Mouse (Mus musculus): Measurements from ENCODE around the gene Zfp36l2. TPM values are rescaled to one million over a fixed set of nuclear protein-coding genes. Genes with fewer than 3 reads are reported as not detected.

Zfp36l2 gene
- polyA plus RNA-seq, 1 experiment from 2014 or later: 29.6 TPM

GRCm38 (mm10) chr17:84215264-84215960 lies 27.7 kb upstream of the Zfp36l2 start:
- no peak for TF ChIP-seq CTCF (IDR thresholded peaks at IDR 0.05; ENCODE audit: low read depth)
- WGBS: 78% methylated on average over 6 of the region's 6 CpGs

GRCm38 (mm10) chr17:84213464-84213863 lies 25.7 kb upstream of the Zfp36l2 start:
- H3K9ac ChIP-seq (ENCODE audit: low read depth, low read length): no peak overlapping the region
- H3K4me1 ChIP-seq (replicated peaks; ENCODE audit: control insufficient read depth, insufficient read depth, low read length): no peaks in the 10 kb centered on the region
- H3K4me3 ChIP-seq (ENCODE audit: low read depth, low read length): no peak overlapping the region
- H3K4me2 ChIP-seq (replicated peaks; ENCODE audit: low read depth): no peak overlapping the region
- no peak for ATAC-seq
- H3K9me3 ChIP-seq (ENCODE audit: control insufficient read depth): no peaks in the 10 kb centered on the region
- H3K27ac ChIP-seq (ENCODE audit: low read depth, low read length): no peak overlapping the region
- H3K27me3 ChIP-seq (replicated peaks; ENCODE audit: control insufficient read depth, insufficient read depth, low read length): no peaks in the 10 kb centered on the region
- TF ChIP-seq CTCF (IDR thresholded peaks at IDR 0.05; ENCODE audit: low read depth): no peak
- 56% methylated on average over 3 of the region's 3 CpGs for WGBS
- peaks cover 8% of the 10 kb centered on the region; the same call in 1 of the 2 replicates for H3K36me3 ChIP-seq (ENCODE audit: control insufficient read depth, insufficient read depth)

More at GRCm38 (mm10) chr17:84215264-84215960, 27.7 kb upstream of the Zfp36l2 start:
- no peak for ATAC-seq
- no peaks in the 10 kb centered on the region for H3K9me3 ChIP-seq (ENCODE audit: control insufficient read depth)
- peaks cover 20% of the 10 kb centered on the region for H3K36me3 ChIP-seq (ENCODE audit: control insufficient read depth, insufficient read depth)
- H3K27ac ChIP-seq (ENCODE audit: low read depth, low read length): no peak overlapping the region
- H3K4me2 ChIP-seq (replicated peaks; ENCODE audit: low read depth): no peak overlapping the region
- no peaks in the 10 kb centered on the region for H3K27me3 ChIP-seq (replicated peaks; ENCODE audit: control insufficient read depth, insufficient read depth, low read length)
- no peak overlapping the region for H3K4me3 ChIP-seq (ENCODE audit: low read depth, low read length)
- no peak overlapping the region for H3K9ac ChIP-seq (ENCODE audit: low read depth, low read length)
- no peaks in the 10 kb centered on the region for H3K4me1 ChIP-seq (replicated peaks; ENCODE audit: control insufficient read depth, insufficient read depth, low read length)

GRCm38 (mm10) chr17:84207611-84208010 lies 19.9 kb upstream of the Zfp36l2 start:
- H3K4me1 ChIP-seq (replicated peaks; ENCODE audit: control insufficient read depth, insufficient read depth, low read length): peaks cover 3% of the 10 kb centered on the region; the same call in 1 of the 2 replicates
- ATAC-seq: no peak
- H3K4me3 ChIP-seq (ENCODE audit: low read depth, low read length): no peak overlapping the region
- 94% methylated on average over 3 of the region's 3 CpGs for WGBS
- H3K4me2 ChIP-seq (replicated peaks; ENCODE audit: low read depth): no peak overlapping the region
- H3K36me3 ChIP-seq (ENCODE audit: control insufficient read depth, insufficient read depth): peaks cover 5% of the 10 kb centered on the region; the same call in 1 of the 2 replicates
- no peak overlapping the region for H3K9ac ChIP-seq (ENCODE audit: low read depth, low read length)
- H3K9me3 ChIP-seq (ENCODE audit: control insufficient read depth): no peaks in the 10 kb centered on the region
- H3K27ac ChIP-seq (ENCODE audit: low read depth, low read length): no peak overlapping the region
- no peaks in the 10 kb centered on the region for H3K27me3 ChIP-seq (replicated peaks; ENCODE audit: control insufficient read depth, insufficient read depth, low read length)
- no peak for TF ChIP-seq CTCF (IDR thresholded peaks at IDR 0.05; ENCODE audit: low read depth)

GRCm38 (mm10) chr17:84206239-84206638 lies 18.5 kb upstream of the Zfp36l2 start:
- WGBS: 81% methylated on average over 3 of the region's 3 CpGs

GRCm38 (mm10) chr17:84204962-84205361 lies 17.2 kb upstream of the Zfp36l2 start:
- H3K4me2 ChIP-seq (replicated peaks; ENCODE audit: low read depth): no peak overlapping the region
- H3K4me1 ChIP-seq (replicated peaks; ENCODE audit: control insufficient read depth, insufficient read depth, low read length): peaks cover 3% of the 10 kb centered on the region; the same call in 1 of the 2 replicates
- no peak for TF ChIP-seq CTCF (IDR thresholded peaks at IDR 0.05; ENCODE audit: low read depth)
- no peaks in the 10 kb centered on the region for H3K9me3 ChIP-seq (ENCODE audit: control insufficient read depth)
- H3K27me3 ChIP-seq (replicated peaks; ENCODE audit: control insufficient read depth, insufficient read depth, low read length): no peaks in the 10 kb centered on the region
- H3K9ac ChIP-seq (ENCODE audit: low read depth, low read length): no peak overlapping the region
- 74% methylated on average over 5 of the region's 5 CpGs for WGBS
- no peaks in the 10 kb centered on the region; the same call in 1 of the 2 replicates for H3K36me3 ChIP-seq (ENCODE audit: control insufficient read depth, insufficient read depth)
- ATAC-seq: no peak
- H3K27ac ChIP-seq (ENCODE audit: low read depth, low read length): no peak overlapping the region
- no peak overlapping the region for H3K4me3 ChIP-seq (ENCODE audit: low read depth, low read length)

More at GRCm38 (mm10) chr17:84206239-84206638, 18.5 kb upstream of the Zfp36l2 start:
- Histone ChIP-seq H3K27me3 (replicated peaks; ENCODE audit: control insufficient read depth, insufficient read depth, low read length) (no peaks in the 10 kb centered on the region), H3K27ac (ENCODE audit: low read depth, low read length) (no peak overlapping the region), H3K9me3 (ENCODE audit: control insufficient read depth) (no peaks in the 10 kb centered on the region), H3K36me3 (ENCODE audit: control insufficient read depth, insufficient read depth) (no peaks in the 10 kb centered on the region; the same call in 1 of the 2 replicates), H3K4me2 (replicated peaks; ENCODE audit: low read depth) (no peak overlapping the region), H3K9ac (ENCODE audit: low read depth, low read length) (no peak overlapping the region), H3K4me1 (replicated peaks; ENCODE audit: control insufficient read depth, insufficient read depth, low read length) (peaks cover 3% of the 10 kb centered on the region; the same call in 1 of the 2 replicates), H3K4me3 (ENCODE audit: low read depth, low read length) (no peak overlapping the region)
- no peak for TF ChIP-seq CTCF (IDR thresholded peaks at IDR 0.05; ENCODE audit: low read depth)
- no peak for ATAC-seq

GRCm38 (mm10) chr17:84203340-84203739 lies 15.6 kb upstream of the Zfp36l2 start:
- 60% methylated on average over 7 of the region's 7 CpGs for WGBS
- H3K4me2 ChIP-seq (replicated peaks; ENCODE audit: low read depth): no peak overlapping the region
- no peaks in the 10 kb centered on the region for H3K9me3 ChIP-seq (ENCODE audit: control insufficient read depth)
- H3K4me3 ChIP-seq (ENCODE audit: low read depth, low read length): no peak overlapping the region
- peak overlapping the region; percentile 1; the same call in 1 of the 2 replicates for H3K27ac ChIP-seq (ENCODE audit: low read depth, low read length)
- no peak for TF ChIP-seq CTCF (IDR thresholded peaks at IDR 0.05; ENCODE audit: low read depth)
- no peaks in the 10 kb centered on the region for H3K27me3 ChIP-seq (replicated peaks; ENCODE audit: control insufficient read depth, insufficient read depth, low read length)
- no peaks in the 10 kb centered on the region; the same call in 1 of the 2 replicates for H3K36me3 ChIP-seq (ENCODE audit: control insufficient read depth, insufficient read depth)
- 0 out of 2 replicates have a peak, but pooled peaks have one; percentile 41 for ATAC-seq
- peaks cover 3% of the 10 kb centered on the region; the same call in 1 of the 2 replicates for H3K4me1 ChIP-seq (replicated peaks; ENCODE audit: control insufficient read depth, insufficient read depth, low read length)
- H3K9ac ChIP-seq (ENCODE audit: low read depth, low read length): no peak overlapping the region

All from intestine, postnatal 0 days (tissue).